Mouse (Mus musculus): ENCODE results near the gene Pced1b.

Gene Pced1b

GRCm38 (mm10) chr15:97360842-97361770 lies 114.2 kb downstream of the Pced1b start:
- no peak for TF ChIP-seq GATA4 (IDR thresholded peaks at IDR 0.05; ENCODE audit: insufficient replicate concordance, low read length)

DNA sequence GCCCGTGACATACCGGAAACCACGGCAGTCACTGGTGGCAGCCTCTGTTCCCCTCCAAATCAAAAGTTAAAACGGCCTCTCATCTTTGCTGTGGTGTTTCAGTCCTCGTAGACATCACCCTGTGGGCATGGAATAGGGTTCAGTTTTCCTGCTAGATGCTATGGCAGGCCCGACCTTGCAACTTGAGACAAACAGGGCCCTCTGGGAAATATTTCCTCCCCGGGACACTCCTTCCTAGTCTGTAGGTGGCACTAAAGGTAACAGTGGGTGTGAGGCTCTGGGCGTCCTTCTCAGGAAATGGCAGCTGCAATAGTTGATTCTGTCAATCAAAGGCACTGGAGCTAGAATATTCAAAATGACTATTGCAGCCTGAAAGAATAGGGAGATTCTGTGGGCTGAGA lies 114.9 kb downstream of the Pced1b start:
- no peak for TF ChIP-seq GATA4 (IDR thresholded peaks at IDR 0.05; ENCODE audit: insufficient replicate concordance, low read length)

DNA sequence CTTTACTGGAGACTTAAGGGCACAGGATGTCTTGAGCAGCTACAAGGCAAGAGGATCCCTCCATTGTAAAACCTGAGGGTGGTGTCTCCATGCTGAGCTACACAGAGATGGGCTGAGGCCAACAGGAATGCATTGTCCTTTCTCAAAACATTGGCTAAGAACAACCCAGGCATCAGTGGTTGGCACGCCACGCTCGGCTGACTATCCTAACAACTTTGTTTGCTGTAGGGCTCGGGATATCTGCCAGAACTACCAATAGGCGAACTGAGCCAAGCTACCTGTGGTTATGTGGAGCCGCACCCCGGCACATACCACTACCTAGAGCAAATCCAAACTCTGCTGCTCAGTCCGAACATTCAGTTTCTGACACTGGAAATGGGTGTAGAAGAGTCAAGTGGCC lies 118.1 kb downstream of the Pced1b start:
- TF ChIP-seq GATA4 (IDR thresholded peaks at IDR 0.05; ENCODE audit: insufficient replicate concordance, low read length) = no peak

DNA sequence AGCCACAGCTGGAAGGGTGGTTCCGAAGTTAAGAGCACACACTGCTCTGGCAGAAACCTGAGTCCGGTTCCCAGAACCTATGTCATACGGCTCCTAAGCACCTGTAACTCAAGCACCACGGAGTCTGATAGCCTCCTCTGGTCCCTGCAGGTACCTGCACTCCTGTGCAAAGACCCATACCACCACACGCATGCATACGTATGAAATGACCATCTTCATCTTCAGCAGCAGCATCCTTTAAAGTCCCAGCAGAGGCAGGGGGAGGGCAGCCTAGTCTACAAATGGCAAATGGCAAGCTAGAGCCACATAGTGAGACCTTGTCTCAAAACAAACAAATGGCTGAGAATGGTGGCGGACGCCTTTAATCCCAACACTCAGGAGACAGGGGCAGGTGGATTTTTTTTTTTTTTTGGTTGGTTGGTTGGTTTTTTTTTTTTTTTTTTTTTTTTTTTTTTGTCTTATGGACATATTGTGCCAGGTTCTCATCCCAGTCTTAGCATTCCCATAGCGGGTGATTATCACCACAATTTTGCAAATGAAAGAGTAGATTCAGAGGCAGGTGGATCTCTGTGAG lies 121.2 kb downstream of the Pced1b start:
- no peak for TF ChIP-seq GATA4 (IDR thresholded peaks at IDR 0.05; ENCODE audit: insufficient replicate concordance, low read length)

- TF ChIP-seq GATA4 (IDR thresholded peaks at IDR 0.05; ENCODE audit: insufficient replicate concordance, low read length) = no peak
Measured at GRCm38 (mm10) chr15:97368631-97369030, 121.7 kb downstream of the Pced1b start.

GRCm38 (mm10) chr15:97369144-97369543 lies 122.2 kb downstream of the Pced1b start:
- no peak for TF ChIP-seq GATA4 (IDR thresholded peaks at IDR 0.05; ENCODE audit: insufficient replicate concordance, low read length)

GRCm38 (mm10) chr15:97370880-97371279 lies 124.0 kb downstream of the Pced1b start:
- no peak for TF ChIP-seq GATA4 (IDR thresholded peaks at IDR 0.05; ENCODE audit: insufficient replicate concordance, low read length)

DNA sequence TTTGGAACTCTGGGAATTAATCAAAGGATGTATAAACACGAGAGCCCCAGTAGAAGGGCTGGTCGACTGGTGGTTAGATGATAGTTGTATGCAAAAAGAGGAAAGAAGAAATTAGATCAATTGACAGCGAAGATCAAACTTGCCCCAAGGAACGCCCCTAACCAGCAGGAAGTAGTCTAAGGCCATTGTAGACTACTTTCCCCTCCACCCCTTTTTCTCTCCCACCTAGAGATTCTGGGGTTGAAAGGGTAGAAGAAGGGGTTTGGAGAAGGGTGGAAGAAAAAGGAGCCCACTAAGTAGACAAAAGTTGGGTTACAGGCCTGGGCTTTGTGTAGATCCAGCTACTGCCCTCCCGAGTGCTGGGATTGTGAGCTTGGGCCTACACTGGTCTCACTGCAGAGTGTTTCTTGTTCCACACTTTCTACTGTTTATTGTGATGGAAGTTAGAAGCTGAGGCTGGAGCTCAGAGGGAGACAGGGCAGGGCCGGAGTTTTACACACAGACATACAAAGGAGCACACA lies 125.8 kb downstream of the Pced1b start:
- TF ChIP-seq GATA4 (IDR thresholded peaks at IDR 0.05; ENCODE audit: insufficient replicate concordance, low read length) = no peak

- peak; percentile 46; the same call in 1 of the 2 replicates for TF ChIP-seq GATA4 (IDR thresholded peaks at IDR 0.05; ENCODE audit: insufficient replicate concordance, low read length)
Measured at GRCm38 (mm10) chr15:97373203-97374084, 126.5 kb downstream of the Pced1b start.

DNA sequence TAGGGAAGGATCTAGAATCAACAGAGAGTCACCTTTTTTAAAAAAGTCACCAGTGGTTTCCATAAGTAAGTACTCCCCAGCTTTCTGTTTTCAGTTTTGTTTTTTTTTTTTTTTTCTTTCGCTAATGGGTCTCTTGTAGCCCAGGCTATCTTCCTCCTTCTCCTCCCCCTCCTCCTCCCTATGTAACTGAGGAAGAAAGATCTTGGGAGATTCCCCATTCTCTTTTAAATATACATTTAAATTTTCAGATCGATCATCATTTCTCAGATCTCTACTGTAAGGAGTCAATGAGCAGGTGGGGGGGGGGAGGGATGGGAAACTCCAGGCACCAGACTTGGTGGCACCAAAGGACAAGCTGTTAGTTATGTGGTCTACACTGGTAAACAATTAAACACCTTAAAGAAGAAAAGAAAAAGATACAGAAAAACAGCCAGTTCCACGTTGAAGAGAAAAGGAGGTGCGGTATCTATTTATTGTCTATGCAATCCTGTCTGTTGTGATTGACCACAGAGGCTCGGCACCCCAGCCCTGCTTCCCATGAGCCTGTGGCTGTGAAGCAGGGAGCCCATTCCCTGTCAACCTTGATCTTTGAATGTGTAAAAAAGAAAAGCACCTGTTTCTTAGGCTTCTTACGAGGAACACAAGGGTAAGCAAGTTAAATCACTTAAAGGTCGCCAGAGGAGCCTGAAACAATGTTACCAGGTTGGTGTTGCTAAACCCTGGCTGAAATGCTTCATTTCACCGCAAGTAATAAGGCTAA lies 127.4 kb downstream of the Pced1b start:
- no peak for TF ChIP-seq GATA4 (IDR thresholded peaks at IDR 0.05; ENCODE audit: insufficient replicate concordance, low read length)

- TF ChIP-seq GATA4 (IDR thresholded peaks at IDR 0.05; ENCODE audit: insufficient replicate concordance, low read length) = no peak
Measured at GRCm38 (mm10) chr15:97374845-97375720, 128.2 kb downstream of the Pced1b start.

- no peak for TF ChIP-seq GATA4 (IDR thresholded peaks at IDR 0.05; ENCODE audit: insufficient replicate concordance, low read length)
Measured at GRCm38 (mm10) chr15:97376081-97376742, 129.3 kb downstream of the Pced1b start.

- no peak for TF ChIP-seq GATA4 (IDR thresholded peaks at IDR 0.05; ENCODE audit: insufficient replicate concordance, low read length)
Measured at GRCm38 (mm10) chr15:97376792-97377222, 129.9 kb downstream of the Pced1b start.
